Mouse (Mus musculus): ENCODE results near the gene Rtbdn. TPM values are rescaled to one million over a fixed set of nuclear protein-coding genes. Genes with fewer than 3 reads are reported as not detected.

Rtbdn gene
- polyA plus RNA-seq, 1 experiment from 2014 or later: not detected

- peak; percentile 69 for DNase-seq (ENCODE audit: low spot score)
- H3K4me1 ChIP-seq (ENCODE audit: control insufficient read depth, insufficient read depth, low read length): peaks cover 6% of the 10 kb centered on the region; the same call in 1 of the 2 replicates
- 3% methylated on average over 40 of the region's 52 CpGs for WGBS
- H3K4me2 ChIP-seq (ENCODE audit: low read depth, low read length): peak overlapping the region; percentile 70
- no peaks in the 10 kb centered on the region for H3K36me3 ChIP-seq (ENCODE audit: control insufficient read depth, insufficient read depth, low read length)
- peaks cover 23% of the 10 kb centered on the region for H3K27me3 ChIP-seq (replicated peaks; ENCODE audit: control insufficient read depth, insufficient read depth, low read length)
- H3K9me3 ChIP-seq (ENCODE audit: control insufficient read depth, low read length): no peaks in the 10 kb centered on the region
- H3K27ac ChIP-seq (replicated peaks; ENCODE audit: low read depth, low read length): no peak overlapping the region
- H3K4me3 ChIP-seq (ENCODE audit: low read depth, low read length): peak overlapping the region; percentile 40
- peak overlapping the region; percentile 34 for H3K9ac ChIP-seq (ENCODE audit: low read depth, low read length)
- ATAC-seq (ENCODE audit: low read depth): peak; percentile 84
These were observed 18.1 kb upstream of the Rtbdn start for GRCm38 (mm10) chr8:84928456-84929306.

- Histone ChIP-seq H3K9me3 (ENCODE audit: control insufficient read depth, low read length) (no peaks in the 10 kb centered on the region), H3K27me3 (replicated peaks; ENCODE audit: control insufficient read depth, insufficient read depth, low read length) (peaks cover 42% of the 10 kb centered on the region), H3K4me2 (ENCODE audit: low read depth, low read length) (no peak overlapping the region), H3K4me1 (ENCODE audit: control insufficient read depth, insufficient read depth, low read length) (peaks cover 6% of the 10 kb centered on the region; the same call in 1 of the 2 replicates), H3K27ac (replicated peaks; ENCODE audit: low read depth, low read length) (no peak overlapping the region), H3K36me3 (ENCODE audit: control insufficient read depth, insufficient read depth, low read length) (no peaks in the 10 kb centered on the region), H3K4me3 (ENCODE audit: low read depth, low read length) (no peak overlapping the region), H3K9ac (ENCODE audit: low read depth, low read length) (no peak overlapping the region)
- ATAC-seq (ENCODE audit: low read depth) (no peak), DNase-seq (ENCODE audit: low spot score) (no peak)
- 86% methylated on average over 13 of the region's 13 CpGs for WGBS
These were observed 16.2 kb upstream of the Rtbdn start for GRCm38 (mm10) chr8:84930582-84930981.

GRCm38 (mm10) chr8:84933767-84934559, 12.8 kb upstream of the Rtbdn start:
- no peak overlapping the region for H3K9ac ChIP-seq (ENCODE audit: low read depth, low read length)
- no peak overlapping the region for H3K4me2 ChIP-seq (ENCODE audit: low read depth, low read length)
- no peak overlapping the region for H3K4me3 ChIP-seq (ENCODE audit: low read depth, low read length)
- H3K4me1 ChIP-seq (ENCODE audit: control insufficient read depth, insufficient read depth, low read length): peaks cover 11% of the 10 kb centered on the region
- H3K27me3 ChIP-seq (replicated peaks; ENCODE audit: control insufficient read depth, insufficient read depth, low read length): peaks cover 72% of the 10 kb centered on the region
- ATAC-seq (ENCODE audit: low read depth) (no peak), DNase-seq (ENCODE audit: low spot score) (no peak)
- WGBS: 81% methylated on average over 16 of the region's 16 CpGs
- no peak overlapping the region for H3K27ac ChIP-seq (replicated peaks; ENCODE audit: low read depth, low read length)
- 0 out of 2 replicates have a peak, but pooled peaks cover 4% of the 10 kb centered on the region for H3K9me3 ChIP-seq (ENCODE audit: control insufficient read depth, low read length)
- no peaks in the 10 kb centered on the region for H3K36me3 ChIP-seq (ENCODE audit: control insufficient read depth, insufficient read depth, low read length)

- ATAC-seq (ENCODE audit: low read depth): peak; percentile 76
- Histone ChIP-seq H3K9ac (ENCODE audit: low read depth, low read length) (no peak overlapping the region), H3K4me1 (ENCODE audit: control insufficient read depth, insufficient read depth, low read length) (peaks cover 7% of the 10 kb centered on the region; the same call in 1 of the 2 replicates), H3K4me3 (ENCODE audit: low read depth, low read length) (peak overlapping the region; percentile 0; the same call in 1 of the 2 replicates), H3K27me3 (replicated peaks; ENCODE audit: control insufficient read depth, insufficient read depth, low read length) (peaks cover 68% of the 10 kb centered on the region), H3K4me2 (ENCODE audit: low read depth, low read length) (peak overlapping the region; percentile 1; the same call in 1 of the 2 replicates), H3K27ac (replicated peaks; ENCODE audit: low read depth, low read length) (no peak overlapping the region), H3K36me3 (ENCODE audit: control insufficient read depth, insufficient read depth, low read length) (no peaks in the 10 kb centered on the region), H3K9me3 (ENCODE audit: control insufficient read depth, low read length) (0 out of 2 replicates have a peak, but pooled peaks cover 5% of the 10 kb centered on the region)
- 2% methylated on average over 15 of the region's 15 CpGs for WGBS
- DNase-seq (ENCODE audit: low spot score): peak; percentile 84
These were observed 11.9 kb upstream of the Rtbdn start for GRCm38 (mm10) chr8:84934860-84935259.

DNA sequence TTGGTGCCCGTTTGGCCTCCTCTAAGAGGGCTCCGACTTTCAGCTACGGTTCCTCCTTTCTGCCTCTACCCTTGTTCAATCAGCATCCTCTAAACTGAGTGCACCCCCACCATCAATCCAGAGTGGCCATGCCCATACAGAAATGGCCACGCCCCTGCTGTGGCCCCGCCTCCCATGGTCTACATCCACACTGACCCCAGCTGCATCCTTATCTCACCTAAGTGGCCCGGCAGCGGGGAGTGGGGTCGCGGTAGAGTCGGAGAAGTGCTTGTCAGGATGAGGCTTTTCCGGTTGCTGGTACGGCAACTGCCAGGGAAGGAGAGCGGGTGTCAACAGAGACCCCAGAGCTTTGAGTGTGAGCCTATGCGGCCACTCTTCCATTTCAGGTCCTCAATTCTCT, 11.3 kb upstream of the Rtbdn start:
- no peak for DNase-seq (ENCODE audit: low spot score)
- H3K4me2 ChIP-seq (ENCODE audit: low read depth, low read length): peak overlapping the region; percentile 1; the same call in 1 of the 2 replicates
- ATAC-seq (ENCODE audit: low read depth): peak; percentile 24; the same call in 1 of the 2 replicates
- H3K4me1 ChIP-seq (ENCODE audit: control insufficient read depth, insufficient read depth, low read length): peaks cover 7% of the 10 kb centered on the region; the same call in 1 of the 2 replicates
- peak overlapping the region; percentile 0; the same call in 1 of the 2 replicates for H3K4me3 ChIP-seq (ENCODE audit: low read depth, low read length)
- H3K27ac ChIP-seq (replicated peaks; ENCODE audit: low read depth, low read length): no peak overlapping the region
- H3K36me3 ChIP-seq (ENCODE audit: control insufficient read depth, insufficient read depth, low read length): no peaks in the 10 kb centered on the region
- 0 out of 2 replicates have a peak, but pooled peaks cover 5% of the 10 kb centered on the region for H3K9me3 ChIP-seq (ENCODE audit: control insufficient read depth, low read length)
- 5% methylated on average over 14 of the region's 14 CpGs for WGBS
- H3K27me3 ChIP-seq (replicated peaks; ENCODE audit: control insufficient read depth, insufficient read depth, low read length): peaks cover 65% of the 10 kb centered on the region
- no peak overlapping the region for H3K9ac ChIP-seq (ENCODE audit: low read depth, low read length)

- H3K4me3 ChIP-seq (ENCODE audit: low read depth, low read length): peak overlapping the region; percentile 43
- 0 out of 2 replicates have a peak, but pooled peaks have one; percentile 13 for ATAC-seq (ENCODE audit: low read depth)
- H3K27me3 ChIP-seq (replicated peaks; ENCODE audit: control insufficient read depth, insufficient read depth, low read length): peaks cover 63% of the 10 kb centered on the region
- H3K36me3 ChIP-seq (ENCODE audit: control insufficient read depth, insufficient read depth, low read length): no peaks in the 10 kb centered on the region
- WGBS: 31% methylated on average over 18 of the region's 23 CpGs
- no peak overlapping the region; the same call in 1 of the 2 replicates for H3K27ac ChIP-seq (replicated peaks; ENCODE audit: low read depth, low read length)
- peaks cover 7% of the 10 kb centered on the region; the same call in 1 of the 2 replicates for H3K4me1 ChIP-seq (ENCODE audit: control insufficient read depth, insufficient read depth, low read length)
- no peak for DNase-seq (ENCODE audit: low spot score)
- H3K9me3 ChIP-seq (ENCODE audit: control insufficient read depth, low read length): 0 out of 2 replicates have a peak, but pooled peaks cover 5% of the 10 kb centered on the region
- H3K4me2 ChIP-seq (ENCODE audit: low read depth, low read length): peak overlapping the region; percentile 65
- H3K9ac ChIP-seq (ENCODE audit: low read depth, low read length): peak overlapping the region; percentile 55
These were observed 10.5 kb upstream of the Rtbdn start for GRCm38 (mm10) chr8:84936041-84936961.

DNA sequence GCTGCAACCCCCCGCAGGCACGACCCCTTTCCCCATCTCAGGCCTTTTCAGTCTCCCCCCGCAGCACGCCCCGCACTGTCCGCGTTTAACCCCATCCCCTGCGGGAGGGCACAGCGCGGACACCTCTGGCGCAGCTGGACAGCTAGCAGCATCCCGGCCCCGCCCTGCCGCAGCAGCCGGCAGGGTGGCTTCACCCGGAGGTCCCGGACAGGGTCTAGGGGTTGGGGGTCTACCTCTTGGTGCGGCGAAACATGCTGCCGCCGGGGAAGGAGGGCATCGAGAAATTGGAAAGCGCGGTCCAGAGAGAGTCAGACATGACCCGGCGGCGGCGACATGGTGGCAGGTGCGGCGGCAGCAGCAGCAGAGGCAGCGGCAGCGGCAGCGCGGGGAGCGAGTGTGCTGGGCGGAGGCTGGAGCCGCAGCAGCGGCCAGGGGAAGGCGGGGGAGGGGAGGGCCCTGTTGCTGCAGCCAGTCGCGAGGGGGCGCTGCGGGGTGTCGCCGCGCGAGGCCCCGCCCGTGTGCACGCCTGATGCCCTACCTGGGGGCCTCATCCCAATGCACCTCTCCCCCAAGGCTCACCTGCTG, 9.7 kb upstream of the Rtbdn start, which contains the start of gene Mast1:
Gene Mast1, minus strand, starts transcription at position 398 of the 585 bp plus-strand sequence.
- Histone ChIP-seq H3K27me3 (replicated peaks; ENCODE audit: control insufficient read depth, insufficient read depth, low read length) (peaks cover 60% of the 10 kb centered on the region), H3K4me3 (ENCODE audit: low read depth, low read length) (peak within 1 kb of the TSS; percentile 43), H3K36me3 (ENCODE audit: control insufficient read depth, insufficient read depth, low read length) (no peaks in the 10 kb centered on the region), H3K4me2 (ENCODE audit: low read depth, low read length) (peak within 1 kb of the TSS; percentile 65), H3K9ac (ENCODE audit: low read depth, low read length) (peak within 1 kb of the TSS; percentile 55), H3K4me1 (ENCODE audit: control insufficient read depth, insufficient read depth, low read length) (peaks cover 7% of the 10 kb centered on the region; the same call in 1 of the 2 replicates), H3K27ac (replicated peaks; ENCODE audit: low read depth, low read length) (no peak within 1 kb of the TSS; the same call in 1 of the 2 replicates), H3K9me3 (ENCODE audit: control insufficient read depth, low read length) (0 out of 2 replicates have a peak, but pooled peaks cover 5% of the 10 kb centered on the region)
- DNase-seq (ENCODE audit: low spot score): peak; percentile 65
- peak; percentile 73 for ATAC-seq (ENCODE audit: low read depth)
- 0% methylated on average over 20 of the region's 50 CpGs for WGBS

Data from embryonic facial prominence, embryonic 14.5 days (tissue).